Mouse (Mus musculus): ENCODE results near the gene Bmp7.
A peak's percentile ranks its signal among the peaks of the same experiment; 100 is the strongest.

GRCm38 (mm10) chr2:172848193-172848592 lies 91.9 kb downstream of the Bmp7 start:
- peak; percentile 85; the same call in 1 of the 2 replicates for TF ChIP-seq CTCF (IDR thresholded peaks at IDR 0.05; ENCODE audit: borderline replicate concordance, control insufficient read depth, extremely low read depth, insufficient read depth, low read length, poor library complexity)
- no peak for TF ChIP-seq POLR2A (IDR thresholded peaks at IDR 0.05; ENCODE audit: control insufficient read depth, extremely low read depth, insufficient read depth, low read length, poor library complexity)
